Mouse (Mus musculus): ENCODE data around the gene Prpf6. TPM values are rescaled to one million over a fixed set of nuclear protein-coding genes. Genes with fewer than 3 reads are reported as not detected.

The Prpf6 gene
- polyA plus RNA-seq, 1 experiment from 2014 or later, result 51.7 TPM

GRCm38 (mm10) chr2:181596221-181596960, 4.7 kb downstream of the Prpf6 start:
- no peak for DNase-seq (ENCODE audit: low spot score)

- no peak for DNase-seq (ENCODE audit: low spot score)
Measured at GRCm38 (mm10) chr2:181597378-181598061, 5.9 kb downstream of the Prpf6 start.

- DNase-seq (ENCODE audit: low spot score), result peak; percentile 68
Measured at GRCm38 (mm10) chr2:181598454-181599351, 7.0 kb downstream of the Prpf6 start, which contains the start of gene Samd10. Samd10 (minus strand) TSS chr2:181599212.

DNA sequence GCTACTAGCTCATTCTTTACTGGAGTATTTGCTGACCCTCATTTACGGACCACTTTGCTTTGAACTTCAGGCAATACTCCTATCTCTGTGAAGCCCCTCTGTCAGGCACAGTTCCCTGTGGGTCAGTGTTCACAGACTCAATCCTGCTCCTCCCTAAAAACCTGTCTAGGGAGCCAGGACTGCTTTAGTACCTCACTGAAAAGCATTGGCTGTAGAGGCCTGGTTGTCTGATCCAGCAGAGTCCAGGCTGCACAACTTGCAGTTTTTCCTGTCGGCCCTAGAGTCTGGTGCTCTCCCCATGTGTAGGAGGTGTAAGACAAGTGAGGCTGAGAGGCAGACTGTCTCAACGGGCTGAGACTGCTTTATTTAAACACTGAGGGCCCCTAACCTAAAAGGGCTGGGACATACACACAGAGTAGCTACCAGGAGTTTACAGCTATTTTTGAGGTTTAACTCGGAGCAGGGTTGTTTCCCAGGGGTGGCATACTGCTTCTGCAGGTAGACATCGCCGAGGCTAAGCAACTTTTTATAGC, 8.6 kb downstream of the Prpf6 start:
- DNase-seq (ENCODE audit: low spot score), result no peak

DNA sequence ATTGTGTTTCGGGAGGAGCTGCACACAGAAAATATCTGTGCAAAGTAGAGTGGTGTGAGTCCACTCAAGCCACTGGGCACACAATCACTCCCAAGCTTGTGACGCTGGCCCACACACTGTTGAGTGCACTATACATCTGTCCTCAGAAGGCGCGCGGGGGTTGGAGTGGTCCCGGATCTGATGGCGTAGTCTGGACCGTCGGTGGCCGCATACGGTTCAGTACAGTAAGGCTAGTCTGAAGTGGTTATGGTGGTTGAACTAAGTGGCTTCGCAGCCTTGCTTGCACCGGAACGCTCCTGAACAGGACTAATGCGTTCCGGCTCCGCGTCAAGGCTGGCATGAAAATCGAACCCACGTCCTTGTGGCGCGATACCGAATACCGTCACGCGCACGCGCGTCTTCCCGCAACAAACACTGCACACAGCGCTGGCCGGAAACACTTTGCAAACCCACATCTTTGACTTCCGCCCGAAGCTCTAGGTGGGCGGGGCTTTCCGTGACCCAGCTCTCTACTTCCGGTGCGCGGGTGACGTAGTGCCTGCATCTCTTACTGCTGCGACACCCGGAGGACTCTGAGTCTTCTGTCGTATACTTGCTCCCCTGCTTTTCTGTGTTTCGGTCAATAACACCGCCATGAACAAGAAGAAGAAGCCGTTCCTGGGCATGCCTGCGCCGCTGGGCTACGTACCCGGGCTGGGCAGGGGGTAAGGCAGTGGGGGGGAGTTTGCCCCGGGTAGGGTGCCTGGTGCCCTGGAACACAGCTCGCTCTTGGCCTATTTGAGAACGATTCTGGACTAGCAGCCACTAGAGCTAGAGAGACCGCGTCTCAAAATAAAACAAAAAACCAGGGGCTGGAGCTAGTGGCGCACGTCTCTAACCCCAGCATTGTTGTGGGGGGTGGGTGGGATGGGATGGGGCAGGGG, 9.4 kb downstream of the Prpf6 start:
- DNase-seq (ENCODE audit: low spot score), result peak; percentile 98

GRCm38 (mm10) chr2:181601751-181602145, 10.1 kb downstream of the Prpf6 start:
- no peak for DNase-seq (ENCODE audit: low spot score)

DNA sequence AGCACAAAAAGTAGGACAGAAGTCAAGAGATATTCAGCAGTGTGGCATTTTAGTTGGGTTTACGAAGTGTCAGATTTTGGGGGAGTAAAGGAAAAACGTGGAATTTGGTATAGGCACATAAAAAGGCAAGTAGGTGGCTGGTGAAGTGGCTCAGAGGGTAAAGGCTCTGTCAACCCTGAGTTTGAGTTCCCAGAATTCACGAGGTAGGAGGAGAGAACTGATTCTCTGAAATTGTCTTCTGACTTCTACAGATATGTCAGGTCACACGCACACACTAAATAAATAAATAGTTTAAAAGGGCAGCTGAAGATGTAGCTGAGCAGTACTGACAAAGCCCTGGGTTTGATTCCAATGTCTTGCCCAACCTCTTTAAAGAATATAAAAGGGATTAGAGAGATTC, 10.7 kb downstream of the Prpf6 start:
- DNase-seq (ENCODE audit: low spot score), result no peak

GRCm38 (mm10) chr2:181618761-181619495, 27.3 kb downstream of the Prpf6 start:
- no peak for DNase-seq (ENCODE audit: low spot score)

GRCm38 (mm10) chr2:181623401-181623800, 31.7 kb downstream of the Prpf6 start:
- DNase-seq (ENCODE audit: low spot score), result no peak

DNA sequence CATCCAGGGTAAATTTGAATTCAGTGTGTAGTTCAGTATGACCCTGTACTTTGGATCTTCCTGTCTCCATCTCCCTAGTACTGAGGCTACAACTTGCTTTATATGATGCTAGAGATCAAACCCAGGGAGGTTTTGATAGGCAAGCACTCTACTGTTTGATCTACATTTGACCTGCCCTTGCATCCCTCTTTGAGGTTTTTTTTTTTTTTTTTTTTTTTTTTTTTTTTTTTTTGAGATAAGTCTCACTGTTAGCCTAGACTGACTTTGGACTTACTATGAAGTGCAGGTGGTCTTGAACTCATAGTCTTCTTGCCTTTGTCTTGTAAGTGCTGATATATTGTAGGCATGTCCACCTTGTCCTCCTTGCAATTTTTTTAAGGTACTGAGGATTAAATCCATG, 36.8 kb downstream of the Prpf6 start:
- DNase-seq (ENCODE audit: low spot score), result no peak

- DNase-seq (ENCODE audit: low spot score), result no peak
Measured at GRCm38 (mm10) chr2:181632624-181633023, 41.0 kb downstream of the Prpf6 start.

- no peak for DNase-seq (ENCODE audit: low spot score)
Measured at GRCm38 (mm10) chr2:181635865-181636264, 44.2 kb downstream of the Prpf6 start.

DNA sequence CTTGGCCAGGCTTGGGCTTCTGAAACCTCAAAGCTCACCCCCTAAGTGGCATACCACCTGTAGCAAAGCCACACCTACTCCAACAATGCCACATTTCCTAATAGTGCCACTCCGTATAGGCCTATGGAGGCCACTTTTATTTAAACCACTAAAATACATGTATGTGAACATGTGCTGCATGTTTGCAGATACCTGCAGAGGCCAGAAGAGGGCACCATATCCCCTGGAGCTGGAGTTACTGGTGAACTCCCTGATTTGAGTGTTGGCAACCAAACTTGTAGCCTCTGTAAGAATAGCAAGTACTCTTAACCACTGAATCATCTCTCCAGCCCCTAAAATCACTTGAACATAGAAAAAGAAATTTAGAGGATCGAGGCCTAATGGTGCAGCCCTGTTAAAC, 52.7 kb downstream of the Prpf6 start:
- DNase-seq (ENCODE audit: low spot score), result peak; percentile 52

GRCm38 (mm10) chr2:181645666-181646065, 54.0 kb downstream of the Prpf6 start:
- no peak for DNase-seq (ENCODE audit: low spot score)

GRCm38 (mm10) chr2:181646626-181647472, 55.2 kb downstream of the Prpf6 start:
- DNase-seq (ENCODE audit: low spot score), result no peak

- DNase-seq (ENCODE audit: low spot score), result no peak
Measured at GRCm38 (mm10) chr2:181648926-181649325, 57.3 kb downstream of the Prpf6 start.

- DNase-seq (ENCODE audit: low spot score), result no peak
Measured at GRCm38 (mm10) chr2:181653065-181653464, 61.4 kb downstream of the Prpf6 start.

- no peak for DNase-seq (ENCODE audit: low spot score)
Measured at GRCm38 (mm10) chr2:181653523-181653922, 61.9 kb downstream of the Prpf6 start.

DNA sequence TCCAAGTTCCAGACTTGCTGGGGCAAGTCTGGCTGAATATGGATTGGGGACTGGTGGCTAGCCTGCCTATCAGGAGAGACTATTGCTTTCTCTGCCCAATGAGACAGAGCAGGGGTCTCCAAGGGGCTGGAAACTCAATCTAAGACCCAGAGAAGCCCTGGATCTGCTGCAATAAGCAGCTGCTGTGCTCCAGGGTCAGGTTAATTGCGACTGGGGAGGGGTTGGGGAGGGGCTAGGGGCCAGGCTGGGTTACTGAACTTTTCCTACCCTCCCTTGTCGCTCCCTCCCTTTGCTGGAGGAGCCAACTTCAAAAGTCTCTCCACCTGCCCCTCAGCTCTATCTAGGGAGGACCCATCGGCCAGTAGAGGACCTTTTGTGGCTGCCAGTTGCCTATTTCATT, 65.1 kb downstream of the Prpf6 start, which contains the start of gene Gm29797:
Gene Gm29797 (plus strand): TSS at position 301 of the 400 bp plus-strand sequence.
- no peak for DNase-seq (ENCODE audit: low spot score)
